Mouse (Mus musculus) embryonic facial prominence, embryonic 15.5 days (tissue): ENCODE measurements around the gene Ubap2l. TPM values are rescaled to one million over a fixed set of nuclear protein-coding genes. Genes with fewer than 3 reads are reported as not detected.

Source experiments
- ATAC-seq: fragments of 200-750 bp; cut with Nextera tagmentation; 2 replicates; pipeline ENCODE4 v1.8.0; 2017; ENCODE audit warnings: low read depth, moderate TSS enrichment; ENCODE audit not compliant: insufficient number of reproducible peaks, low FRiP score, low TSS enrichment
- H3K27ac ChIP-seq: fragments of 300-500 bp; sonication (generic); replicated peaks from 2 replicates; pipeline ENCODE4 v1.5.1; 2015; ENCODE audit warnings: mild to moderate bottlenecking, inconsistent platforms
- H3K27me3 ChIP-seq: fragments of 300-500 bp; sonication (generic); 2 replicates; pipeline ENCODE4 v1.6.1; 2015; ENCODE audit warnings: inconsistent platforms
- H3K36me3 ChIP-seq: fragments of 300-500 bp; sonication (generic); 2 replicates; pipeline ENCODE4 v1.6.1; 2015; ENCODE audit warnings: mild to moderate bottlenecking, inconsistent platforms
- H3K4me1 ChIP-seq: fragments of 300-500 bp; sonication (generic); 2 replicates; pipeline ENCODE4 v1.6.1; 2015; ENCODE audit warnings: inconsistent platforms
- H3K4me2 ChIP-seq: fragments of 300-500 bp; sonication (generic); replicated peaks from 2 replicates; pipeline ENCODE4 v1.6.1; 2015; ENCODE audit warnings: mild to moderate bottlenecking, inconsistent platforms
- H3K4me3 ChIP-seq: fragments of 300-500 bp; sonication (generic); replicated peaks from 2 replicates; pipeline ENCODE4 v1.5.1; 2015; ENCODE audit warnings: mild to moderate bottlenecking, inconsistent platforms
- H3K9ac ChIP-seq: fragments of 300-500 bp; sonication (generic); 2 replicates; pipeline ENCODE4 v1.6.1; 2015; ENCODE audit warnings: inconsistent platforms
- H3K9me3 ChIP-seq: fragments of 300-500 bp; sonication (generic); replicated peaks from 2 replicates; pipeline ENCODE4 v1.6.1; 2016; ENCODE audit warnings: inconsistent platforms
- WGBS: fragments of 180-500 bp; shearing (Covaris S2); methylation state at CpG from one replicate; pipeline ENCODE4 v1.1.7; 2015; 5-methylcytosine and 5-hydroxymethylcytosine counted together
- polyA plus RNA-seq: library from polyadenylated mRNA; unstranded; fragments of >200 nt; fragmentation: Nextera tagmentation; extraction: Ambion mirVana; gene quantifications from 2 replicates; pipeline ENCODE4 v1.2.1, GENCODE M21; 2015

Ubap2l gene
- polyA plus RNA-seq, 1 experiment from 2014 or later = 176 TPM

DNA sequence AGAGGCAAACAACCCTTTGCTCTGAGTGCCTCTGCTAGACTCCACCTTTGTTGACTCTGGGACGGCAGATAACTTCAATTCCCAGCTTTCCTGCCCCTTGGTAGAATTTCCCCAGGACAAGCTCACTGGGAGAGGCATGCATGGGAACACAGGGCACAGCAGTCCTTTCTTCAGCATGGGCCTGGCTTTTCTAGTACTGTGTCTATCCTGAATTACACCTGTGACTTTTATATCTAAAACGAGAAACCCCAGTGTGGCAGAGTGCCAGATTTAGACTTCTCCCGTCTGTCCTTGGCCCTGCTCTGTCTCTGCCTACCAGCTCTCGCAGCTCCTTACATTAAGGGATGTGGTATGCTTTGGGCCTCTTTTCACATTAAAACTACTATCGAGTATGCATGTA, 30.6 kb upstream of the Ubap2l start:
- peaks cover 14% of the 10 kb centered on the region for H3K36me3 ChIP-seq
- H3K4me3 ChIP-seq = no peak overlapping the region
- H3K27ac ChIP-seq = peak overlapping the region; percentile 56
- peak overlapping the region; percentile 15; the same call in 1 of the 2 replicates for H3K9ac ChIP-seq
- peaks cover 55% of the 10 kb centered on the region for H3K4me1 ChIP-seq
- no peak for ATAC-seq
- WGBS = 54% methylated on average over 5 of the region's 5 CpGs
- H3K9me3 ChIP-seq = no peaks in the 10 kb centered on the region
- H3K27me3 ChIP-seq = no peaks in the 10 kb centered on the region
- H3K4me2 ChIP-seq = no peak overlapping the region

DNA sequence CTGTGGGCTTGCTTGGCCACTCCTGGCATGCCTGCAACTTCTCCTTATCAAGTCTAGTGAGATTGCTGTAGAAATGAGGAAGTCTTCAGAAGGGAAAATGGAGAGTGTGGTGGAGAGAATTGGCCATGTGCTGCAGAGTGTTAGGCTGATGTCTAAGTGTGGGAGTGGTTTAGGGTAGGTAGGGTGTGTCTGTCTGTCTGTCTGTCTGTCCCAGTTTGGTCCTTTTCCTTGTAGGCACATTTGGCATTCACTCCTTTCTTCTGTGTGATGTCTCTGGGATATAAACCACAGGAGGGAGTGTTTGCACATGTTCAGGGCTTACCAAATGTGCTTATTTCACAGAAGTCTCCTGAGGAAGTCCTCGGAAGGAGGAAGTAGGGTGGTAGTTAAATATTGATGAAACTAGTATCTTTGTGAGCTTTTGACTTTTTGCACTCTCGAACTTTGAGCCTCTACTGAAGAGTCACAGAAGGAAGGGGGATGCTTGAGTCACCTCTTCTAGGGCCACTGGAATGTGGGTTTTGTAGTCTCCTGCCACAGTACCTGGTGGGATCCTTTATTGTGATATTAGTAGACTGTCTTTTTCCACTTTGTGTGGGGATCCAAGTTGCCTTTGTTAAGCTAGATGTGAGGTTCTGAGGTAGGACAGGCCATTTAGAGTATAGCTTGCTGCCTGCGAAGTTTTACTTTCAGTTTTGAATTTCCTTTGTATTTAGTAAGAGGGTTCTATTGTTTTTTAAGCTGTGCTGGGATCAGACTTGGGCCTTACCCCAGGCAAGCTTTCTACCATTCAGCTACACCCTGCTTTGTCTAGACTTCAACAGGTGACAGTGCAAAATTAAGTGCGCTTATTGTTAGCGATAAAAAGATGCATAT, 29.2 kb upstream of the Ubap2l start:
- no peaks in the 10 kb centered on the region for H3K27me3 ChIP-seq
- no peaks in the 10 kb centered on the region for H3K36me3 ChIP-seq
- H3K27ac ChIP-seq = peak overlapping the region; percentile 34; the same call in 1 of the 2 replicates
- 69% methylated on average over 5 of the region's 5 CpGs for WGBS
- peaks cover 62% of the 10 kb centered on the region for H3K4me1 ChIP-seq
- H3K4me2 ChIP-seq = peak overlapping the region; percentile 66
- peak overlapping the region; percentile 88 for H3K4me3 ChIP-seq
- no peak for ATAC-seq
- peak overlapping the region; percentile 18; the same call in 1 of the 2 replicates for H3K9ac ChIP-seq
- no peaks in the 10 kb centered on the region for H3K9me3 ChIP-seq

DNA sequence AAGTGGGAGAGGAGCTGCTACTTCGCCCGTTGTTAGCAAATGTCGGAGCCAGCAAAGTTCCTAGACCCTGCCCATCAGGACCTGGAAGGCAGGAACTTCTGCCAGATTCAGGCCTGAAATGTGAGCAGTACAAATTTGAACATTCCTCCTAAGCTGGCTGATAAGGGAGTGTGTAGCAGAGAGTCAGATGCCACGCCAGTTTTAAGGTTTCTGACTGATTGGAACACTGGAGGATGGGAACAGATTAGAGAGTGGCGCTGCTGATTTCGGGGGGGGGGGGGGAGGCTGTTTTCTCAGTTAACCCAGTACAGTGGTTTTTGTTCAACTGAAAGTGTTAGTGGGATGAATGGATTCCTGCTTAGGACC, 28.1 kb upstream of the Ubap2l start:
- Histone ChIP-seq H3K27ac (peak overlapping the region; percentile 99), H3K27me3 (no peaks in the 10 kb centered on the region), H3K9me3 (no peaks in the 10 kb centered on the region), H3K9ac (peak overlapping the region; percentile 85), H3K4me1 (peaks cover 62% of the 10 kb centered on the region), H3K4me2 (peak overlapping the region; percentile 66), H3K36me3 (no peaks in the 10 kb centered on the region), H3K4me3 (peak overlapping the region; percentile 88)
- 0% methylated on average over 6 of the region's 6 CpGs for WGBS
- no peak for ATAC-seq

DNA sequence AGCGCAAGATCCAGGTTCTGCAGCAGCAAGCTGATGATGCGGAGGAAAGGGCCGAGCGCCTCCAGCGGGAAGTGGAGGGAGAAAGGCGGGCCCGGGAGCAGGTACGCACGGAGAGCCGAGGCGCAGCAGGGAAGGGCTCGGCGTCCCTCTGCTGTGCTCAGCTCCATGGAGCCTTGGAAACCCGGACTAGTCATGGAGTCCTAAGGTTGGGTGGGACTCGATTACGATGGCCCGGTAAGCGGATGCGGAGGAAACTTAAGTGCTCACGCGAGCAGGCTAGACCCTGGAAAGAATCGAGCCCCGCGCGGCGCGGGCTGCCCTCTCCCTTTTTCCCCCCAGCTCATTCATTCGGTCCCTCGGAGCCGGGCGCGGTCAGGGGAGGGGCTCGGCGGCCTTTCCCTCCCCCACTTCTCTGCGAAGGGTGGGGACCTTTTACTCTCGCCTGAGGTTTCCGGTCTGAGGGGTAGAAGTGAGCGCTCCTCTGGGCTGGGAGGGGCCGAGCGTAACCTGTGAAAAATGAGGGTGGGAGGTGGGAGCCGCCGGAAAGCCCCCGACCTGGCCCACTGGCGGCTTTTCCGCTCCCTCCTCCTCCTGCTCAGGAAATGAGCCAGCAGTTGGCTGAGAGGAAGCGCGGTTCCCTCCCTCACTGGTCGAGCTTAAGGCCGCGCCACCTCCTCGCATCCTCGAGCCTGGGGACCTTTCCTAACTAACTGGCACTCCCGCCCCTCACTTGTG, 27.5 kb upstream of the Ubap2l start:
- 0% methylated on average over 53 of the region's 53 CpGs for WGBS

DNA sequence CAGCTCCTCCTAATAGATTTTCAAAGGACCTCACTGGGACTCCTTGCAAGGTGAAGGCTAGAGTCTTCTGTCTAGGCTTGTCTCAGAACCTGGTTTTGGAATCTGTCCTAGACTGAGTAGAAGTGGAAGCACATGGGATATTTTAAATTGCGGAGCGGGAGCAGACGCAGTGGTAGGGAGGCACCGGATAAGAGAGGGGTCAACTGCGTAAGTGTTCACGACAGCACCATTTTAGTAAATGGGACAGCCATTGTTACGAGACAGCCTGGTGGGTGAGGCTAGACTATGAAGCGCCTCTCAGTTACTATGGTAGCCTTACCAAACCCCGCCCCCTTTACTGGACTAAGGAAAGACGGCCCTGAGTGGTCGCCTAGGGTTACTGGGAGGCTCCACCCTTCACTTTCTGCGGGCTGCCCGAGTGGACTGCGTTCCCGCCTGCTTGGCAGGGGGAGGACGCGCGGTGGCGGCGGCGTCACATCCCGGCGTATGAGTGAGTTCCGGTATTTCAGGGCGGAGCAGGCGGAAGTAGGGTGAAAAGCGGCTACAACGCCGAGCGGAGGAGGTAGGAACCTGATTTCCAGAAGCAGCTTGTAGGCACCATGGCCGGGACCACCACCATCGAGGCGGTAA, 26.8 kb upstream of the Ubap2l start:
- ATAC-seq = peak; percentile 97
- WGBS = under 1% methylated on average over 33 of the region's 33 CpGs

More for the DNA sequence above, 27.5 kb upstream of the Ubap2l start:
- H3K4me2 ChIP-seq = peak overlapping the region; percentile 66
- peak; percentile 63 for ATAC-seq
- no peaks in the 10 kb centered on the region for H3K9me3 ChIP-seq
- peak overlapping the region; percentile 99 for H3K27ac ChIP-seq
- peak overlapping the region; percentile 88 for H3K4me3 ChIP-seq
- peaks cover 56% of the 10 kb centered on the region for H3K4me1 ChIP-seq
- H3K36me3 ChIP-seq = no peaks in the 10 kb centered on the region
- H3K9ac ChIP-seq = peak overlapping the region; percentile 85
- H3K27me3 ChIP-seq = no peaks in the 10 kb centered on the region

DNA sequence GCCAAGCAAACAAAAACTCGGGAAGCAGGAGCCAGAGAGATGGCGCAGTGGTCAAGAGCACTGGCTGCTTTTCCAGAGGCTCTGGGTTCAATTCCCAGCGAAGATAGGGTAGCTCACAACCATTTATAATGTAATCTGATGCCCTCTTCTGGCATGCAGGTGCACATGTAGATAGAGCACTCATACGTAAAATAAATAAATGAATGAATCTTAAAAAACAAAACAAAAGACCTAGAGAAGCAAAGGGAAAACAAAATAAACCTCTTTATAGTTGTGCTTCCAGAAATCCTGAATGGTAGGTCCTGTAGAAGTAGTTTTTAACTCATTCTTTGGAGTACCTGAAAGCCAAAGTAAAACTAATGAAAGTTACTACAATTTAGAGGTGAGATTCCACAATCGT, 25.8 kb upstream of the Ubap2l start:
- no peaks in the 10 kb centered on the region for H3K27me3 ChIP-seq
- ATAC-seq = no peak
- H3K27ac ChIP-seq = no peak overlapping the region; the same call in 1 of the 2 replicates
- 46% methylated on average over 5 of the region's 5 CpGs for WGBS
- H3K4me3 ChIP-seq = no peak overlapping the region
- no peaks in the 10 kb centered on the region for H3K9me3 ChIP-seq
- no peaks in the 10 kb centered on the region for H3K36me3 ChIP-seq
- no peak overlapping the region for H3K9ac ChIP-seq
- H3K4me2 ChIP-seq = no peak overlapping the region
- peaks cover 39% of the 10 kb centered on the region for H3K4me1 ChIP-seq

More for the DNA sequence above, 26.8 kb upstream of the Ubap2l start:
- peak overlapping the region; percentile 88 for H3K4me3 ChIP-seq
- peak overlapping the region; percentile 66 for H3K4me2 ChIP-seq
- no peaks in the 10 kb centered on the region for H3K36me3 ChIP-seq
- H3K27ac ChIP-seq = peak overlapping the region; percentile 99
- peaks cover 50% of the 10 kb centered on the region for H3K4me1 ChIP-seq
- no peaks in the 10 kb centered on the region for H3K27me3 ChIP-seq
- H3K9me3 ChIP-seq = no peaks in the 10 kb centered on the region
- peak overlapping the region; percentile 85 for H3K9ac ChIP-seq

DNA sequence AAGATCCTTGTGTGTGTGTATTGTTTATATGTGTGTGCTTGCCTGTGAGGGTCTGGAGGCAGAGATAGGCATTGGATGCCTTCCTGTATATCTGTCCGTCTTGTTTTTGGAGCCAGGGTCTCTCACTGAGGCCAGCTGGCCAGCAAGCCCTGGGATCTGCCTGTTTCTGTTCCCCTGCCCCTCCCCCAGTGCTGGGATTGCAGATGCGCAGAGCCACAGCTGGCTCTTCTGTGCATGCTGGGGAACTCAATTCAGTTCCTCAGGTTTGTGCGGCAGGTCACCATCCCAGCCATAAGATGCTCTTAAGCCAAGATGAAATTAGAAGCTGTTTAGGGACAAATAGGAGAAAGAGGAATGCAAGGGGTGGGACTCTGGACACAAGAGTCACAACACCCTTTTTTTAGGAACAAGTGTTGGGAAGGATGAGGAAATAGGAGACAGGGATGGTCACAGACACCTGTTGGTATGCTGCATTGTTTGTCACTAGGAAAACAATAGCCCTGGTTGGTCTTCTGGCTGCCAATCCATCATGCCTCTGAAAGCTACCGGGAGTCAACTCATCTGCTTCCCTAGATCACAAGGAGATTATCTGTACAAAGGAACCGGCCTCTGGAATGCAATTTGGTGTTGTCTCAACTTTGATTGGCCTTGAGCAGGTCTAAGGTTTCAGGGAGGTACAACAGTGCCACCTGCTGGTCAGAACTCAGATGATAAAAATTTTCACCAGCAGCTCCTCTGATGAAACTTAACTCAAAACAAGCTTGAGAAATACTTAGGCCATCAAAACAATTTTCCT, 24.7 kb upstream of the Ubap2l start:
- H3K36me3 ChIP-seq = no peaks in the 10 kb centered on the region
- no peak overlapping the region for H3K9ac ChIP-seq
- no peaks in the 10 kb centered on the region for H3K9me3 ChIP-seq
- 11% methylated on average over 5 of the region's 5 CpGs for WGBS
- H3K4me3 ChIP-seq = no peak overlapping the region
- peaks cover 29% of the 10 kb centered on the region for H3K4me1 ChIP-seq
- ATAC-seq = no peak
- H3K4me2 ChIP-seq = 0 out of 2 replicates have a peak overlapping the region, but pooled peaks have one; percentile 29
- no peaks in the 10 kb centered on the region for H3K27me3 ChIP-seq
- no peak overlapping the region for H3K27ac ChIP-seq

DNA sequence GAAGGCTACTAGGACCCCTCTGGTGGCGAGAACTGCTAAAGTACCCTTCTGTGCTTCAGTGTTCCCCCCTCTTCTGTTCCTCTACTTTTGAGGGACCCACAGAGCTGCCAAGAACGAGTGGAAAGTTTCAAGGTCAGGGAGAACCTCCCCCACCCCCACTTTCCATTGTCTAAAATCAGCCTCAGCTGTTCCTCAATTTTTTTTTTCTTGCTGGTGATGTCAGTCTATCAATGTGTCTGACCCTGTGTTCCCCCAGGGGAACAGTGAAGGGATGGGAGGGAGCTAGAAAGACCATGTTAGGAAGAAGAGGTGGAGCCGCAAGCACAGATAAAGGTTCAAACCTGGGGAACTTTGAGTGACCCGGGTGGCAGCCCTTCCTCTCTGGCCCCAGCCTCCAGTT, 19.9 kb upstream of the Ubap2l start, which contains the start of gene Tpm3:
Gene Tpm3, plus strand, starts transcription at position 356 of the 400 bp plus-strand sequence.
- Histone ChIP-seq H3K27ac (no peak within 1 kb of the TSS), H3K4me2 (no peak within 1 kb of the TSS), H3K27me3 (no peaks in the 10 kb centered on the region), H3K4me1 (peaks cover 6% of the 10 kb centered on the region), H3K9me3 (no peaks in the 10 kb centered on the region), H3K4me3 (no peak within 1 kb of the TSS), H3K36me3 (no peaks in the 10 kb centered on the region), H3K9ac (no peak within 1 kb of the TSS)
- ATAC-seq = no peak
- 68% methylated on average over 4 of the region's 4 CpGs for WGBS

DNA sequence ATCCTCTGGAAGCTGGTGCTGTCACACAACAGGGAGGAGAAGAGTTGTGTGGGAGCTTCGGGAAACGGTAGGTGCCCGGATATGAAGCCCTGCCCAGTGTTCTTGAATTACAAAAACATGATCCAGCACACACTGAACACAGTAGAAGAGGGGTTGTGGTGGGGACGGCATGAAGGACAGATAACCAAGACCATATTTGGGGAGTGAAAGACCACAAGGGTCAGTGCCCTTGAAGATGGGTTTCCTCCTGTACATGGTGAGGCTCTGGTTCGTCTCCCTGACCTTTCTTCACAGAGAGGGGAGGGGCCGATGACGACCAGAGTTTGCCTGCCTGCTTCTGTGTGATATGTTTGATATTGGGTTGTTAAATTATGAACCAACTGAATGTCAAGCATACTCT, 17.3 kb upstream of the Ubap2l start:
- no peak overlapping the region for H3K9ac ChIP-seq
- H3K9me3 ChIP-seq = no peaks in the 10 kb centered on the region
- H3K4me2 ChIP-seq = no peak overlapping the region
- ATAC-seq = no peak
- H3K4me1 ChIP-seq = no peaks in the 10 kb centered on the region
- WGBS = 62% methylated on average over 7 of the region's 7 CpGs
- H3K27ac ChIP-seq = no peak overlapping the region
- peaks cover 8% of the 10 kb centered on the region; the same call in 1 of the 2 replicates for H3K36me3 ChIP-seq
- no peak overlapping the region for H3K4me3 ChIP-seq
- H3K27me3 ChIP-seq = no peaks in the 10 kb centered on the region

DNA sequence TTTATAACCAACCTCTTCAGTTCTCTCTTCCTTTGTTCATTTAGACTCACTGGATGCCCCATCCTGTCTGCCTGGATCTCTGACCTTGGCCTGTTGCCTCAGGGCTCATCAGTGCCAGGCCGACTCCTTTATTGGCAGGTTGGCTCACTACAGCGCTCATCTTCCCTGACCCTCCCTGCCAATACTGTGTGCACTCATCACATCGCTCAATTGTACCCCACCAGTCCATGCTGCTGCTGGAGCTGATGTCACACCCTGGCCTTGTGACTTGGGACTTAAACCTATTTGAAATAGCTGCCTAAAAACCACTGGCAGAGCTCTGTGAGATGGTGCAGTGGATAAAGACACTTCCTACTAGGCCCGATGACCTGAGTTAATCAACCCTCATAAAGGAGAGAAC, 15.4 kb upstream of the Ubap2l start:
- Histone ChIP-seq H3K27me3 (no peaks in the 10 kb centered on the region), H3K9ac (no peak overlapping the region), H3K27ac (no peak overlapping the region), H3K4me2 (no peak overlapping the region), H3K9me3 (no peaks in the 10 kb centered on the region), H3K4me3 (no peak overlapping the region), H3K4me1 (no peaks in the 10 kb centered on the region), H3K36me3 (peaks cover 13% of the 10 kb centered on the region; the same call in 1 of the 2 replicates)
- ATAC-seq = no peak
- WGBS = 90% methylated on average over 4 of the region's 4 CpGs
